Mouse (Mus musculus) urinary bladder, adult 2 months (tissue): ENCODE data around the gene P2ry12. TPM values are rescaled to one million over a fixed set of nuclear protein-coding genes. Genes with fewer than 3 reads are reported as not detected.

Experiments used
- DNase-seq: peaks from one replicate; pipeline ENCODE4 v3.0.0; 2022; ENCODE audit warnings: low spot score
- polyA plus RNA-seq: library from polyadenylated mRNA; depleted of rRNA; stranded (reverse); fragments of >200 nt; gene quantifications from 2 replicates; pipeline ENCODE4 v1.2.3, GENCODE M21; 2012

The P2ry12 gene
- polyA plus RNA-seq, 1 experiment = 4.0 TPM

DNA sequence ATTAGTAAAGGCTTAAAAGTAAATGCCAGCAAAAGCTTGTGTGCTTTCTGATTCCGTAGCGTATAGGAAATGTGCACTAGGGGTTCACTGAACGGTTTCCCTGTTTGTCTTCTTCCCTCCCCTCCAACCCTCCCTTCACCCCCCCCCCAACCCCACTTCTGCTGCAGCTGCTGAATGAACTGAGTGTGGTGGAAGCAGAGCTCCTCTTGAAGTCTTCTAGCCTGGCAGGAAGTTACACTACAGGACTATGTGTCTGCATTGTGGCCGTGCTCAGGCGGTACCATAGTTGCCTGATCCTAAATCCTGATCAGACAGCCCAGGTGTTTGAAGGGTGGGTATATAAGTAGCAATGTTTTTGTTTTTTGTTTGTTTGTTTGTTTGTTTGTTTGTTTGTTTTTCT is 27.8 kb downstream of the P2ry12 start:
- no peak for DNase-seq

DNA sequence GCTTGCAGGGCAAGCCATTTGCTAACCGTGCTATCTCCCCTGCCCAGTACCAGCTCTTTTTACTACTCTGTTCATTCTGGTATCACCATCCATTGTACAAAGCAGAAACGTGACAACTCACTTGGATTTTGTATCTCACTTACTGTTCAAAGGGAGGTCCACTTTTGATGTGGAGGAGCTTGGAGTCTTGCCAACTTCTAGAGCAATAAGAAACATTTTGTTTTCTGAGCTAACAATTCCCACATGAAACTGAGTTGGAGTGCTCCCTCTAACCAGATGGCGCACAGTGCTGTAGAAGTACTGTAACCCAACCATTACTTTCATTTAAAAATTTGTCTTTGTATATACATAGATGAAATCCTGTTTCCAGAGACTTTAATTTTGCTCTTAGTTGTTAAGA is 31.8 kb downstream of the P2ry12 start:
- no peak for DNase-seq

DNA sequence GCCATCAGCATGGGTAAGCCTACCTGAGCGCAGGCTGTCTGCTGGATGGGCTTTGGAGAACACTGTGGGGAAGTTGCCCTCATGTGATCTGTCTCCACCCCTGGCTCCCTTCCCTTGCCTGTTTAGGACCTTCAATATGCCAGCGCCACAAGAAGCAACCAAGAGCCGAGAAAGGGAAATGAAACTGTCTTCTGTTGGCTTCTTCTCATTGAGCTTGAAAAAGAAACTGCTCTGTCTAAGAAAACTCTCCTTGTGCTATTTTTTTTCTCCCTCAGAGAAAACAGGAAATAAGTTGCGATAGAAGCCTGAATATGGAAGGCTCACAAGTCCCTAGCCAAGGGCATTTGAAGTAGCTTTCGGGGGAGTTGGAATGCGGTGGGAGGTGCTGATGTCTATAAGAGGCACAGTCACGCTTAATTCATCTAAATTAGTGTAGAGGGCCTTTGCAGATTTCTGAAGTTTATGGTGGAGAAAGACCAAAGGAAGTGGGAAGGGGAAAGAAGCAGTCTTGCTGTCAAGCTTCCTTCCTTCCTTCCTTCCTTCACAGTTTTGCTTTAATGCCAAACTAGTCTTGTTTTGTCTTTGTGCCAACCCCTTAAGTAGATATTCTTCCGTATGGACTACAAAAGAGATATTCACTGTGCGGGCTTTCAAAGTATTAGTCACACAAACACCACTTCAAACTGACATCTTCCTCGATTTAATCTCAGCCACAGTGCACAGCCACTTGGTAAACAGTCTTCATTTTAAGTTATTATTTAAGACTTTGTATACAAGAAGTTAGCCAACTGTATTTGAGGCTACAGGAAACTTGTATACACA is 33.7 kb downstream of the P2ry12 start:
- no peak for DNase-seq

DNA sequence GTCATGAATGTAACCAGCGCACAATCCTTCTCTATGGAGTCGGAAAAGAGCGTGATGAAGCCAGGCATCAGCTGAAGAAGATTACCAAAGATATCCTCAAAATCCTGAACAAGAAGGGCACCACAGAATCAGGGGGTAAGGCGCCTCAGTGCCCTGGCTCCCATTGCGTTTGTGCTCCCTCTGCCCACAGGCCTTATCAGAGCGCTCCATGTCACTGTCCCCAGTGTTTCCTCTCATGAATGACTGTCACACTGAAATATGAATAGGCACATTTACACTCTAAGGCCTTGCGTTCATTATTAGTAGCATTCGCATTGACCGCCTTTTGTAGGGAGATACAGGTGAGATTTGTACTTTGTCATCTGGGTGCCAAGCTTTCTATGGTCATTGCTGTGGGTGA is 35.0 kb downstream of the P2ry12 start:
- DNase-seq = no peak

DNA sequence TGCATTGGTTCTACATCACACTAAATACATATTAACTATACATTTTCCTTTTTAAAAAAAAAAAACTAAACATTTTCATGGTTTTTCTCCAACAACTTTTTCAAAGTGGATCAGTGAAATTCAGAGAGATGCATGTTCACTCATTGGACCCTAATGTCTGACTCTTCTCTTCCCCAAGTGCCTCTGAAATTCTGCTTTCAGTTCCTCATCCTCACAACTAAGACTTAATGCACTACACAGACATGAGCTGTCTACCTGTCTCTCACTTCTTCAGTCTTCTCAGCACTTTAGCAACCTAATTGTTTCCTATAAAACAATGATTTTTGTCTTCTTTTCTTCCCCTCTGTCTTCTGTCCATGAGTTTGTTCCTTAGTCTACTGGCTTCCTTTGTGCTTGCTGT is 37.3 kb downstream of the P2ry12 start:
- DNase-seq = no peak

GRCm38 (mm10) chr3:59222303-59222702 is 40.4 kb downstream of the P2ry12 start:
- no peak for DNase-seq

GRCm38 (mm10) chr3:59219326-59219725 is 43.3 kb downstream of the P2ry12 start:
- DNase-seq = no peak

GRCm38 (mm10) chr3:59217211-59217610 is 45.5 kb downstream of the P2ry12 start:
- DNase-seq = no peak

DNA sequence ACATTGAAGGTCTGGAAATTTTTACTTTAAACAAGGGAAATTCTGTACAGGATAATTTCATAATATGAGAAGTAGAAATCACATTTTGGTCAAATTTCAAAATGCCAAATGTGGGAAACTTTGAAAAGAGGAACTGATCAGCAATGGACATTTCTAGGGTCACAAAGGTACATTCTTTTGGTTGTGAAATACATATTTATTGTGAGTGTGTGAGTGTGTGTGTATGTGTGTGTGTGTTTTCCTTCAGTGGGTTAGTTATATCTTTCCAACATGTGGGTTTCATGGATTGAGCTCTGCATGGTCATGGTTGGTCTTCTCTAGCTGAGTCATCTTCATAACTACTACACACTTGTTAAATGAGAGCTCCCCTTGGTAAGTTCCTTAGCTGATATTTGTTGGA is 50.3 kb downstream of the P2ry12 start:
- DNase-seq = no peak

DNA sequence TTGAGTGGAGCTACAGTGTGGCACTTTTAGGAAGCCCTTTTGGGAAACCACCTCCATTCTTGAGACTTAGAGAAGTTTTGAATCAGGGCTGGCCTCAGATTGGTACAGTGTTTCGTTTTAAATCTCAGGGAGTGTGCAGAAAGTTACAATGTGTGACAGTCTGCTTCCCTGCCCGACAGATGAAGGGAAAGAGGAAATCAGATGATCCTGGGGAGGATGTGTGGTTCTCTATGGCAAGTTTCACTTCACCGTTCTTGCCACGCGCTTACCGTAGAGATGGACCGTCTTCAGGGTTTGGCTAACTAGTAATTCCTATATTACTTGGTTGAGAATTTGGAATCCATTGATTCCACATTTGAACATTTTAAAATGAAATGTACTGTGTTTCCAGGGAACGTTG is 50.9 kb downstream of the P2ry12 start:
- DNase-seq = no peak

GRCm38 (mm10) chr3:59210727-59211126 is 51.9 kb downstream of the P2ry12 start, which contains the start of gene P2ry13:
TSS of gene P2ry13 (minus strand) at chr3:59210882.
- no peak for DNase-seq

DNA sequence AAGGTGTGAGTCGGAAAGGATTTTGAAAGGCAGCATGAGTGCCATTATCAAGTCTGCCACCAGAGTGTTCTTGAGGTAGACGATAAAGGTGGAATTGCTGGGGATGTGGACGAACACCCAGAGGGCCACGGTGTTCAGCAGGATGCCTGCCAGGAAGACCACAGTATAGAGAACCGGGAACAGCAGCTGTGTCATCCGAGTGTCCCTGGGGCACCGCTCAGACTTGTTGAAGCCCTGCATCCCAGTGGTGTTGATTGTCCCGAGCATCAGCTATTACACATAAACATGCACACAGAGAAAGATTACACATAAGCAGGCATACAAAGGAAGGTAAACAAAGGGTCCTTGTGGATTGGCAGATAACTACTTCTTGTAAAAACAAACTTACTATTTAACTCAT is 52.6 kb downstream of the P2ry12 start:
- no peak for DNase-seq

- DNase-seq = no peak
Measured at GRCm38 (mm10) chr3:59208650-59209548, 53.8 kb downstream of the P2ry12 start.

- DNase-seq = no peak
Measured at GRCm38 (mm10) chr3:59205941-59206340, 56.7 kb downstream of the P2ry12 start.

DNA sequence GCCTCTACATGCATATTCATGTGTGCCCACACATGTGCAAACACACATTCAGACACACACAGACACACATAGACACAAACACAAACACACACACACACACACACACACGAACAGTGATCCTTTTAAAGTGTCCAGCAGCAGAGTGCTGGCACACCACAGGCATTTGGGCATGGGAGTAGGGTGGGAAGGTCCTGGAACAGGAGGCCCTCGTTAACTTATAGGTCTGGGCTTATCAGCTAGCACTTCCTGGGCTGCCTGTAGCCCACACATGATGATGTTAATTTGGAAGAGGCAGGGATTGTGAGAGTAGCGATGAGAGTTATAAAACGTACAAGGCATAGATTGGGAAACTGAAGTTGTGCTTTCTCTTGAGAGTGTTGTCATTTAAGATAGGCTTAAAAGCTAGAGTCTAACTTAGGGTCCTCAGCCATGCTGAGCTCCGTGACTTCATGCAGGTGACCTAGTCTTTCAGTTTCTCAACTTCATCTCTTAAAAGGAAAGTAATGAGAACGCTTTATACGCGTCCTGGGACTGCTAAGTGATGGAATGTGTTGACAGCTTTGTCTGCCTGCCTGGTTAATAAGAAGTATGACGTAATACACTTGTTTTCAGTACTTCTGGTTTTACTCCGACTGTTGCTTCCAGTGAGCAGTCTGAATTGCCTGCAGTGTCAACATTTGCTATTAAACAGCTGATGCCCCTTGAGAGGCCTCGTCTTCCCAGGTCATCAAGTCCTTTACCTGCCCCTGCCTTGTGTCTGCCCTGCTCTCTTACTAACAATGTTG is 57.8 kb downstream of the P2ry12 start:
- DNase-seq = no peak

- DNase-seq = no peak
Measured at GRCm38 (mm10) chr3:59203802-59204520, 58.7 kb downstream of the P2ry12 start.

DNA sequence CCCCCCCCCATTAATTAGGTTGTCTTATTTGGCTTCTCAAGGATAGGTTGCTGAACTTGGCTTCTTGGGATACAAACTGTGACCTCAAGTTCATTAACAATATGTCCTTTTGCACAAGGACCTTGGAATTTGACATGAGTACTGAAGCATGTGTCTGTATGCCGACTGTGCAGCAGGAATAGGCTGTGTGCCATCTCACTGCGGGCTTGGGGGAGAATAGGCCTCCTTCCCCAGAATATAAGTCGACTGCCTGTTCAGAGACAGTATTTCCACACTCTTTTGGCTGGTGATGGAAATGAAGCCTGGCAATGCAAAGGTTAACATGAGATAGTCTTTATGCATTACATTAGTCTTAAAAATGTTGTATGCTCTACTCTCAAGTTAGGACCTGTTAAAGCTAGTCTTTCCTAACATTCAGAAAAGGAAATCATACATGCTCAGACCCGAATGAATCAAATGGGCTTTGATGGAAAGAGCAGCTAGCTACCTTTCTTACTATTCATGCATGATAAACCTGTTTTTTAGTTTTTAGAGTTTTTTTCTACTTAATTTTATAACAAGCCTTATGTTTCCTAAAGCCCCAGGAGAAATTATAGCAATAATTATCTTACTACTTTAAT is 65.2 kb downstream of the P2ry12 start:
- no peak for DNase-seq

- DNase-seq = no peak
Measured at GRCm38 (mm10) chr3:59194938-59195337, 67.7 kb downstream of the P2ry12 start, which contains the start of gene Gpr87. TSS of gene Gpr87 (minus strand) at chr3:59195104.

- no peak for DNase-seq
Measured at GRCm38 (mm10) chr3:59194099-59194498, 68.6 kb downstream of the P2ry12 start.

DNA sequence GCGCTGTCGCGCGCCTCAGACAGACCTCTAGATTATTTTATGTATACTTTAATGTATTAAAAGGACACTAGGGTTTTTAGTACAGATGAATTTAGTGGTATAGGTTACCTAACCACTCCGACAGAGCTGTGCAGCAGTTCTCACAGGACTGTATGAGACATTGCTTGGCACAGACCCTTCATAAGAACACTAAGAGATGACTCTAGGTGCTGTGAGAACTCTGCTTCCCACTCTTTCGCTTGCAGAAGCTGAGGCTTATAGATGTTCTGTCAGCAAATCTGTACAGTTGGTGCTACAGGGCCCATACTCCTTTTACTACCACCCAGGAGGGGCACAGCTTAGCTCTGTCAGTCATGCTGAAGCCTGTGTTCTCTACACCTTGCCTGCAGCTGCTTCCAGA is 71.0 kb downstream of the P2ry12 start:
- DNase-seq = no peak

DNA sequence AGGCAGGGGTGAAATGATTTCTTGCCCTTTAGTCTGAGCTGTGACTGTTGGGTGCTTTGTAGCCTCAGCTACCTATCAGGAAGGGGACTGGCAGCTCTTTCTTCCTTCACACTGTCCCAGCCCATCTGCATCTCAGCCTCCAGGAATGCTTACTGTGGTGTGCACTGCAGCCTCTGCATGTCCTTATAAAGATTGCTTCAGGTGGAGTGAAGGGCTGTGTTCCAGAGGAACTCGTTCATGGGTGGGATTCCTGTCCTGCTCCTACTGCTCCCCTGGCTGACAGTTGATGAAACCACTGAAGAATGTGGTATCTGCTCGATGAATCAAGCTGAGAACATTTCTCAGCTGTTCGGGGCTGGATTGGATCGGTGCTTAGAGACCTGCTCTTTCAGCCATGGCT is 75.3 kb downstream of the P2ry12 start:
- no peak for DNase-seq
